Mouse (Mus musculus) lung, postnatal 4 days (tissue): Measurements from ENCODE around the gene Gpr26.

ENCODE experiments used
- DNase-seq, 2 experiments: peaks; one replicate each; pipeline ENCODE4 v3.0.0; 2021

Gpr26 gene

GRCm38 (mm10) chr7:131966023-131966915 is at the start of gene Gpr26:
TSS of gene Gpr26 (plus strand) at chr7:131966460.
- no peak for DNase-seq

GRCm38 (mm10) chr7:131917384-131917783 is 48.9 kb upstream of the Gpr26 start:
- no peak for DNase-seq

- DNase-seq = no peak
Observed at GRCm38 (mm10) chr7:131927288-131928050, 38.8 kb upstream of the Gpr26 start.

- DNase-seq = no peak
Observed at GRCm38 (mm10) chr7:131937611-131938010, 28.6 kb upstream of the Gpr26 start.

- no peak for DNase-seq
Observed at GRCm38 (mm10) chr7:131951131-131951530, 15.1 kb upstream of the Gpr26 start.

GRCm38 (mm10) chr7:131953402-131953801 is 12.9 kb upstream of the Gpr26 start:
- DNase-seq = no peak

GRCm38 (mm10) chr7:131958705-131959104 is 7.6 kb upstream of the Gpr26 start:
- no peak for DNase-seq

GRCm38 (mm10) chr7:131960551-131960950 is 5.7 kb upstream of the Gpr26 start:
- peak in 1 of 2 experiments; percentile 36 for DNase-seq

GRCm38 (mm10) chr7:131966916-131967494 is 745 bp downstream of the Gpr26 start:
- no peak for DNase-seq

- no peak for DNase-seq
Observed at GRCm38 (mm10) chr7:131970255-131970654, 4.0 kb downstream of the Gpr26 start.

GRCm38 (mm10) chr7:131975867-131976266 is 9.6 kb downstream of the Gpr26 start:
- no peak for DNase-seq

- no peak for DNase-seq
Observed at GRCm38 (mm10) chr7:131978609-131979008, 12.3 kb downstream of the Gpr26 start.

- DNase-seq = no peak
Observed at GRCm38 (mm10) chr7:131989056-131989455, 22.8 kb downstream of the Gpr26 start.

- no peak for DNase-seq
Observed at GRCm38 (mm10) chr7:131992226-131992625, 26.0 kb downstream of the Gpr26 start.

GRCm38 (mm10) chr7:131992873-131993272 is 26.6 kb downstream of the Gpr26 start:
- no peak for DNase-seq

GRCm38 (mm10) chr7:132005996-132006696 is 39.9 kb downstream of the Gpr26 start:
- DNase-seq = no peak

- no peak for DNase-seq
Observed at GRCm38 (mm10) chr7:132009002-132009401, 42.7 kb downstream of the Gpr26 start.

- no peak for DNase-seq
Observed at GRCm38 (mm10) chr7:132012969-132013679, 46.9 kb downstream of the Gpr26 start.

GRCm38 (mm10) chr7:132013970-132014369 is 47.7 kb downstream of the Gpr26 start:
- no peak for DNase-seq

GRCm38 (mm10) chr7:132015193-132015592 is 48.9 kb downstream of the Gpr26 start:
- DNase-seq = no peak

GRCm38 (mm10) chr7:132015933-132016332 is 49.7 kb downstream of the Gpr26 start:
- no peak for DNase-seq

GRCm38 (mm10) chr7:132025591-132025990 is 59.3 kb downstream of the Gpr26 start:
- DNase-seq = no peak
